12 mouse cellular contexts compared by ENCODE assay signal in the genomic region with DNA sequence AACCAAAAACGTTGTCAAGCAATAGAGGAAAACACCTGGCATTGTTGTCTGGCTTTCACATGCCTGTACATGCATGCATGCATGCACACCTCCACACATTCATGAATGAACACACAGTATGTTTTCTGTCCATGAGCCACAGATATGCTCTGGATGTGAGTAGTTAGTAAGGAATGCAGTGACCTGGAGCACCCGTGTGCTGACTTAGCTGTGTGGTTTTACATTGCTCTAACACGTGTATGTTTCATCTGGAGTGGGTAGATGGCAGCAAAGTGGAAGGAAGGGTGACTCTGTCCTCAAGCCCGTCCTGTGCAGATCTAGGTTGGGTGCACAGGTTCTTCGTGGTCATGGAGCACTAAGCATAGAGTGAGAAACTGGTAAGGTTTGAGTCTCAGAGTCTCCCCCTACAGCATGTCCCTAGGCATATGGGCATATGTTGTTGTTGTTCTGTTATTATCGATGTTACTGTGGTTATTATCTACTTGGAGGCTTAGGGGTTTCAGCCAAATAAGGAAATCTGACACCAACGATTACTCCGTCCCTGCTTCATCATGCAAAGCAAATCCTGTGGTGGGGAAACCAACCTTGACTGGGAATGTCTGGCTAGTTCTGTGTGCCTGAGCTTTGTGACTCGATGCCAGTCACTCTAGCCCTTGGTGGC.
A peak's percentile ranks its signal among the peaks of the same experiment; 100 is the strongest.
DNase-seq lines count a peak whose midpoint lies in the region; ATAC-seq lines count a peak whose summit lies in the region.
"Had no signal": no experiment of that assay in that cellular context is flagged by ENCODE, and none has a peak within 500 bp of the region (broad histone marks: within the 10 kb centered on the region; RNA-seq: fewer than 3 reads in every experiment).

No protein-coding gene starts in this region.

- no peaks in the 10 kb centered on the region for H3K9me3 ChIP-seq in heart, embryonic 11.5 days (replicated peaks; ENCODE audit: control insufficient read depth, low read length)
- no peaks in the 10 kb centered on the region for H3K9me3 ChIP-seq in lung, embryonic 16.5 days (ENCODE audit: control insufficient read depth, low read length)
- H3K9me3 ChIP-seq in embryonic facial prominence, embryonic 14.5 days (ENCODE audit: control insufficient read depth, low read length) = no peaks in the 10 kb centered on the region
- H3K9me3 ChIP-seq: G1E; hindbrain, embryonic 15.5 days; neural tube, embryonic 15.5 days had no signal

- 0 out of 2 replicates have a peak, but pooled peaks have one; percentile 39 for ATAC-seq in heart, embryonic 11.5 days (replicated peaks; ENCODE audit: insufficient number of reproducible peaks, low FRiP score, low TSS enrichment)
- 0 out of 2 replicates have a peak, but pooled peaks have one; percentile 15 for ATAC-seq in lung, embryonic 16.5 days (ENCODE audit: low read depth)
- ATAC-seq in embryonic facial prominence, embryonic 14.5 days (ENCODE audit: low read depth) = peak; percentile 38
- ATAC-seq in megakaryocyte-erythroid progenitor cell, adult 5-6 weeks (replicated peaks; ENCODE audit: low FRiP score, low TSS enrichment, poor library complexity, severe bottlenecking) = peak; percentile 78
- ATAC-seq: forebrain, embryonic 16.5 days had no signal

- peaks cover 59% of the 10 kb centered on the region for H3K4me1 ChIP-seq in heart, embryonic 11.5 days (ENCODE audit: control insufficient read depth, insufficient read depth, low read length)
- H3K4me1 ChIP-seq in lung, embryonic 16.5 days (replicated peaks; ENCODE audit: control insufficient read depth, insufficient read depth, low read length) = peaks cover 41% of the 10 kb centered on the region
- peaks cover 15% of the 10 kb centered on the region for H3K4me1 ChIP-seq in embryonic facial prominence, embryonic 14.5 days (ENCODE audit: control insufficient read depth, insufficient read depth, low read length)
- H3K4me1 ChIP-seq: hindbrain, embryonic 15.5 days had no signal

- H3K4me3 ChIP-seq in heart, embryonic 11.5 days (ENCODE audit: low read depth, low read length) = no peak overlapping the region
- H3K4me3 ChIP-seq in lung, embryonic 16.5 days (ENCODE audit: low read length) = no peak overlapping the region
- H3K4me3 ChIP-seq in embryonic facial prominence, embryonic 14.5 days (ENCODE audit: low read depth, low read length) = no peak overlapping the region
- H3K4me3 ChIP-seq: hindbrain, embryonic 15.5 days; neural tube, embryonic 15.5 days had no signal

- no peaks in the 10 kb centered on the region for H3K36me3 ChIP-seq in heart, embryonic 11.5 days (ENCODE audit: control insufficient read depth, insufficient read depth, low read length)
- no peaks in the 10 kb centered on the region for H3K36me3 ChIP-seq in lung, embryonic 16.5 days (ENCODE audit: control insufficient read depth, insufficient read depth, low read length)
- no peaks in the 10 kb centered on the region for H3K36me3 ChIP-seq in embryonic facial prominence, embryonic 14.5 days (ENCODE audit: control insufficient read depth, insufficient read depth, low read length)
- H3K36me3 ChIP-seq: hindbrain, embryonic 15.5 days; neural tube, embryonic 15.5 days had no signal

- 30% methylated on average over 9 of the region's 9 CpGs for WGBS in heart, embryonic 11.5 days (ENCODE audit: insufficient replicate concordance)
- 38% methylated on average over 9 of the region's 9 CpGs for WGBS in lung, embryonic 16.5 days
- WGBS in embryonic facial prominence, embryonic 14.5 days = 52% methylated on average over 9 of the region's 9 CpGs

- no peaks in the 10 kb centered on the region for H3K27me3 ChIP-seq in heart, embryonic 11.5 days (ENCODE audit: control insufficient read depth, insufficient read depth, low read length)
- H3K27me3 ChIP-seq in lung, embryonic 16.5 days (ENCODE audit: control insufficient read depth, insufficient read depth, low read depth, low read length) = no peaks in the 10 kb centered on the region
- H3K27me3 ChIP-seq in embryonic facial prominence, embryonic 14.5 days (replicated peaks; ENCODE audit: control insufficient read depth, insufficient read depth, low read length) = no peaks in the 10 kb centered on the region
- H3K27me3 ChIP-seq: hindbrain, embryonic 15.5 days; neural tube, embryonic 15.5 days had no signal

- no peak overlapping the region for H3K9ac ChIP-seq in heart, embryonic 11.5 days (ENCODE audit: low read depth, low read length)
- H3K9ac ChIP-seq in lung, embryonic 16.5 days (ENCODE audit: low read length) = no peak overlapping the region
- H3K9ac ChIP-seq in embryonic facial prominence, embryonic 14.5 days (ENCODE audit: low read depth, low read length) = no peak overlapping the region
- H3K9ac ChIP-seq: hindbrain, embryonic 15.5 days; neural tube, embryonic 15.5 days had no signal

- no peak overlapping the region for H3K4me2 ChIP-seq in heart, embryonic 11.5 days
- no peak overlapping the region for H3K4me2 ChIP-seq in lung, embryonic 16.5 days (ENCODE audit: low read depth, low read length)
- no peak overlapping the region for H3K4me2 ChIP-seq in embryonic facial prominence, embryonic 14.5 days (ENCODE audit: low read depth, low read length)
- H3K4me2 ChIP-seq: hindbrain, embryonic 15.5 days; neural tube, embryonic 15.5 days had no signal

- H3K27ac ChIP-seq in heart, embryonic 11.5 days (ENCODE audit: low read depth, low read length) = peak overlapping the region; percentile 68
- no peak overlapping the region for H3K27ac ChIP-seq in lung, embryonic 16.5 days (ENCODE audit: low read length)
- no peak overlapping the region for H3K27ac ChIP-seq in embryonic facial prominence, embryonic 14.5 days (replicated peaks; ENCODE audit: low read depth, low read length)
- H3K27ac ChIP-seq: hindbrain, embryonic 15.5 days; neural tube, embryonic 15.5 days had no signal

- no peak for DNase-seq in heart, adult 8-10 months (ENCODE audit: low spot score)
- no peak for DNase-seq in lung, postnatal 10 days
- DNase-seq in embryonic facial prominence, embryonic 14.5 days (ENCODE audit: low spot score) = peak; percentile 49
- DNase-seq in gastrocnemius, adult 18-20 months (ENCODE audit: low spot score) = no peak
- DNase-seq in retina, embryonic 14.5 days (ENCODE audit: low spot score) = no peak

Comparison
In these comparisons a context has a peak if more than half of its experiments do, and no peak if none do; other contexts are left out.
1. ATAC-seq: peak in every context shown above with its lines; median percentile 78 in megakaryocyte-erythroid progenitor cell, adult 5-6 weeks; 39 in heart, embryonic 11.5 days; 38 in embryonic facial prominence, embryonic 14.5 days; 15 in lung, embryonic 16.5 days.